Mouse (Mus musculus): ENCODE results near the gene Sh3pxd2a.

The Sh3pxd2a gene

DNA sequence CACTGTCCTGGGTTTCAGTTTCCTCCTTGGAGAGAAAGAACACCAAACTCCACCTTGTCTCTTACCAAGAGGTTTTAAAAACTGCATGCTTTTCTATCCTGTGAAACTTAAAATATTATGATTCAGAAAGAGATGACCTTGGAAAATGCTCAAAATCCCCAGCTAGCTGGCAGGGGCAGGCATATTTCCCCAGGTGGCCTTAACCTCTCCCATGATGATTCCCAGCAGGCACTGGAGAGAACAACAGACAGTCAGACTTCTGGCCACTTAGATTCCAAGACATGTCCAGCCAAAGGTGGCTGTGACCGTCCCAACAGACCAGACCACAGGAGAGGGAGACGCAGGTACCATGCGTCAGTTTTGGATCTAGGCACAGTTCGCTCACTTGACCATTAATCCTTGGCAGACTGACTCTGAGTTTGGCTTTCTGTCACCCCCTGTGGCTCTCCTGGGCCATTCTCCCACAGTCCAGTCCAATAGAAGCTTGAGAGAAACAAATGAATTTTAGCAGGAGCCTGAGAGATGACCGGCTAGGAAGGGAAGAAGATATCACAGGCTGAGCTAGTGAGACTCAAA lies 159.9 kb downstream of the Sh3pxd2a start:
- DNase-seq: no peak

DNA sequence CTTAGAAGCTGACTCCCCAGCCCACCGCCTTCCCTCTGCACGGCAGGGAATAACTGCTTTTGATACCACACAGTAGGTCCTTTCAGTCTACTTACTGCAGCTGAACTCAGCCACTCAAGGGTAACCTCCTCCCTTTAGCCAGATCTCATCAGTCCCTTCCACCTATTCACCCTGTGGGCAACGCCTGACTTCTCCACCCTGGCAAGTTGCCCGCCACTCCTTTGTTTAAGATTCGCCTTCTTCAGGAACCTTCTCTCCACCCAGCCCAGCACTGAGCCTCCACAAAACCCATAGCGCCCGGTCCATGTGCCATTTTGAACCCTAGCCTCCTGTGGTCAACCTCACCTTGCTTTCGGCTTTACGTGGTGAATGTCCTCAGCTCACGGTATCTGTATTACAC lies 161.1 kb downstream of the Sh3pxd2a start:
- DNase-seq: no peak

DNA sequence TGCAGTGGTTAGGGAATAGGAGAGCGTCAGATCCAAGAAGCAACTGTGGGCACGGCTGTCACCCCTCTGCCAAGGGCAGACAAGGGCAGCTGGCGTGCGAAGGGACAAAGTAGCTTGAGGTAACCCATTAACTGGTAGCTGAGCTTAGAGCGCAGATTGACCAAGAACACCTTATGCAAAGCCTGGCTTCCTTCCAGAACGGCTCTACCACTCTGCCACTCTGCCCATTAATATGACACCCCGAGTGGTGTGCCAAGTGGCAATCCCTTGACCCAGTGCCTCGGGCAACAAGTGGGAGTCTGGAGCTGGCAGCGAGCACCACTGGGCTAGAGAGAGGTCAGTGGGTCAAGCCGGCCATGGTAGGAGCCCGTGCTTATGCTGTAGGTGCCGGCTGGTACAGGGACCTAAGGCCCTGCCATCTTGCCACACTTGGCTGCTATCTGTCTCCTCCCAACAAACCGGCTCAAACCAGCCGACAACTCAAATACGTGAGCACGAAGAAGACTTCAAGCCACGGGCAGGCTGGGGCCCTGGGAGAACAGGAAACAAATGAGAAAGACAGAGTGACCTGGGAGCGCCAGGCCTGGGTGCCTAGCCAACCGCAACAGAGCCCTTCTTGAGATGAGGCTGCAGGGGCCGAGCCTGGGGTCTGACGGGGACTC lies 161.9 kb downstream of the Sh3pxd2a start:
- DNase-seq: peak; percentile 83

DNA sequence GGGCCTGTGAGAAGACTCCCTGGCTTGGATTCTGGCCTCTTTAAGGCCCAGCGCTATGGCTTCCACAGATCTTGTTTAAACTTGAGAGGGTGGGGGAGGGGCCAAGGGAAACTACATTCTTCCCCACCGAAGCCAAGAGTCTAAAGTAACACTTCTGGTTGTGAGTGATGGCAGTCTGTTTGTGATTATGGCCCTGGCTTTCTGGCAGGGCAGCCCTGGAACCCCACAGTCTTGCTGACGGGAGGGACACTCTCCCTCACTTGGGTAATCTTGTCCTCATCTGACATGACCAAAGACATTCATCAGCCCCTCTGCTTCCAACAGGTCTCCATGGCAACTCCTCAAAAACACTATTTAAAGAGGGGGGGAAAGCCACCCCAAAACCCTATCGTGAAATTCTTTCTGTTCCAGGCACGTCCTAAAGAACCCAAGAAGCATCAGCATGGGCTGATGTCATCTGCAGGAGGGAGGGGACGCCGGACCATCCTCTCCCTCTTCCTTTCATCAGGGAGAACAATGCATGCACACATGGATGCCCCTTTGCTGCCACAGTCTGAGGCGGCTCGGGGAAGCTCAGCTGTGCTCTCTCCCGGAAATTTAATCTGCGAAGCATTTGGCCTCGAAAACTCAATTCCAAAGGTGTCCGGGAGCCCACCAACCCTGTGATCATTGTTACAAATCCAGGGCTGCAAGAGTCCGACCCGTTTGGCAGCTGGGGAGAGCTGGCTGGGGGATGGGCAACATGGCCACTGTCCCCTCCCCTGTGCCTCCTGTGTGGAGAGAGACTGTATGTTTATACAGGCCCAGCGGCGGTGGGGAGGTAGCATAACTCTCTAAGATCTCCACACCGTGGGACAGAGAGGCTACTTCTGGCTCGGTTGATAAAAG lies 162.7 kb downstream of the Sh3pxd2a start:
- DNase-seq: peak; percentile 95

DNA sequence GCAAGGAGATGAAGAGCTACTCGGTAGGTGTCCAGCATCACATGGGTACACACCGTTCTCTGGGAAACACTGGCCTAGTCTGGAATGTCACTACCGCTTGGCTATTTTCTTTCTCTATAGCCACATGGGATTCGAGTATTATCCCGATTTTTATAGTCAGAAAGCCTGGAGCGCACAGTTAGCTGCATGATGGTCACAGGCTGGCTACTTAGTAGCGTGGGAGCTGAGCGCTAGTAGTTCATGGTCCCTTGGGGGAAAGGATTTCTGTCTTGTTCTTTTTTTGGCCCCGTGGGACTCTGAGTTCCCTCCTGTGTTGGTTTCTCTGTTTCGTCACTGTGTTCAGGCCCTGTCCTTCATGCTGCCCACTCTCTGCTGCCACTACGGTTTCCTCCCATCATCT lies 166.1 kb downstream of the Sh3pxd2a start:
- DNase-seq: no peak

DNA sequence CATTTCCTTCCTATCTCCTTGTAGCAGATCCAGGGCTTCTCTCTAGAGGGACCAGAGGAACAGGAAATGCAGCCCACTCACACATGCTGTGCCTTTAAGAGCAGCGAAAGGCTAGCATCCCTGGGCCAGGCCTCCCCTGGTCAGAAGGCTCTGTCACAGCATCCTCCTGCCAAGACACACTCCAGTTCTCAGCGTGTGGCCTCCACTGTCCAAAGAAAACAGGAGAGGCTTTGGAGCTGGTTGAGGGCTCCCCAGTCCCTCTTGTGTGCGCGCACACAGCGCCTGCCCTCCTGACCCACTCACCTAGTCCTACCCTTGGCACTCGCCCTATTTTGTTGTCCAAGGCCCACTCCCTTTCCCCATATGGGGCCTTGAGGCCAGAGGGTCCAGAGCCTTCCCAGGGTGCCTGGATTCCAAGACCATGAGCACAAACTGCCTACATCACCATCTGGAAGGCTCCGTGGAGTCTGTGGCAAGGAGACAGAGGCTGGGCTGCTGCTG lies 171.7 kb downstream of the Sh3pxd2a start:
- DNase-seq: no peak

DNA sequence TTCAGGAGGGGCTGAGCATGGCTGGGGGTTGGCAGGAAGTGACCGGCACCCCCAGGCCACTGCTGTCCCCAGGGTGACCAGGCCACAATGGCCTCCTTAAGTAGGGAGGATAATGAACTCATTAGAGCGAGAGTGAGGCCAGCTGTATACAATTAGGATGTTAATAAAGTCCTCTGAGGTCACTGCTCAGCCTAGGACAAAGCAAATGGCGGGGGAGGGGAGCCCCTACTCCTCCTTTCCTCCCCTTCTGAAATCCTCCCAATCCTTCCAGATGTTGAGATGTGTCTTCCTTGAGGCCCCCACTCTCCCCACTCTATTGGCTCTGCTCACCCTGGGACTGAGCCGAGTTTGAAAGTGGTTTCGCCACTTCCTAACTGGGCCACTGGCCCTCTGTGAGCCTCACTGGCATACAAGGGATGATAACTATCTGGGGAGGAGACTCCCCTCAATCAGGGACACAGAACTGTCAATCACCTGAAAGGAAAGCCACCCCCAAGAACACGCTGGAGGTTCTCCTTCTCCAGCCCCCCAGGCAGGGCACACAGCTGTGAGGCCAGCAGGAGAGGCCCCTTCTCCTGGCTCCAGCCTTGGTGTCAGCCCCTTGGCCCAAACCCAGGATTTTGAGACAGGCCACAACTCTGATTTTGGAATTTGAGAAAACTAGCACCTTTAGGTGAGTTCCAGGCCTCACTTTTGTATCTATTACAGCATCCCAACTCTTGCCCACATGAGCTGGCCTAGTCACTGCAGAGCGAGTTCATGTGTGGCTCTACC lies 172.7 kb downstream of the Sh3pxd2a start:
- peak; percentile 92 for DNase-seq

DNA sequence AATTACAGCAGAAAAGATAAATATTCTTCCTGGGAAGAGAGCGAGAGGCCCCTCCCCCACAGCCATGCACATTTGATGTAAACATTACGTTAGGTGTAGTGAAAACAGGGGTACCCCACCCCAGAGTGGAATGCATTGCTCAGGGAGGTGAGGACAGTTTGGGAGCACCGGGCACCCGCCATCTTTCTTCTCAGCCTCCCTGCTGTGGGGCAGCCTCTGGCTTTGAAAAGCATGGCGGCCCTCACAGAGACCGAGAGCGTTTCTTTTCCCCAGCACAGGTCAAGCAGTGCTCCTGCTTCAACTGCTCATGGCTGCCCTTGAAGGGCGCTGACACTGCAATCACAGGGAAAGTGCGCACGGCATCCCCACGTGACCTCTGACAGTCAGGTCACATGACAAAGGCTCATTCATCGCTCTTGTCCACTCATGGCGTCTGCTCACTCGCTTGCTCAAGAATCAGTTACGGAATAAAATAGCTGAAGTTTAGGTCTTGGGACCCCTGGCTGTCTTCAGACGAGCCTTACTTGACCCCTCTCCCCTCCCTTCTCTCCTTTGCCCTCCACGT lies 177.2 kb downstream of the Sh3pxd2a start:
- DNase-seq: peak; percentile 57

DNA sequence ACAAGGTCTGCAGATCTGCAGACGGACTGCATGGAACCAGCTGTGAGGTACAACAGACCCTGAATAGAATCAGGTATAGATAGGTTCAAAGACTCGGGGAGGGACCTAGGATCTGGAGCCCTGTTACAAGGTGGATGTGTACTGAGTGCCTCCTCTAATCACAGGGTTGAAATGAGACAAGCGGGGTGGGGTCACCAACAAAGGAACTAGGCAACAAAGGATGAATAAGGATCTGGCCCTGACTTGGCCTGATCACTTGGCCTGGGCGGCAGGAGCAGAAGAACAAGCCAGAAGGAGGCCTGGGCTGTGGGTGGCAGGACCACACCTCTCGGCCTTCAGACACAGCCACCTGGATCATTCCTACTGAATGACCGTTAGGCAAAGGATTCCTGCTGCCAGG lies 178.6 kb downstream of the Sh3pxd2a start:
- DNase-seq: no peak

DNA sequence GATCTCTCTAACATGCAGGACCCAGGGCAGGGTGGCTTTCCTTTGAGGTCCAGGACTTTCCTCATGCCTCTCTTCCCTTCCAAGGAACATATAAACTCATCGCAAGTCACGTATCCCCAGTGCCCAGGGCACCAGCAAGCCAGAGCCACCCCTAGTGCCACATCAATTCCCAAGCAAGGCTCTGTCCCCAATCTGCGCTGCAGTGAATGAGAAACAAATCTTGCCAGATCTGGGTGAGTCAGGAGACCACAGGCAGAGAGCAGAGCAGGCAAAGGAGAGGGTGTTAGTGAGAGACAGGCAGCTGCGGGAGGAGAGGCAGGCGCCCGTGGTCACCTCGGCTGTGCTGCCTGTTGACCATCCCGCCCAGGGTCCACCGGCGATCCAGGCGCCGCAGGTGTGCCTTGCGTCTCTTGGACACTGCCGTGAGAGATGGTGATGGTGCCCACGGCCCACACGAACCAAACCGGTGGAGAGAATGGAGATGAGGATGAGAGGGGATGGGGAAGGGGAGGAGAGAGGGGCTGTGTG lies 181.4 kb downstream of the Sh3pxd2a start:
- DNase-seq: no peak

DNA sequence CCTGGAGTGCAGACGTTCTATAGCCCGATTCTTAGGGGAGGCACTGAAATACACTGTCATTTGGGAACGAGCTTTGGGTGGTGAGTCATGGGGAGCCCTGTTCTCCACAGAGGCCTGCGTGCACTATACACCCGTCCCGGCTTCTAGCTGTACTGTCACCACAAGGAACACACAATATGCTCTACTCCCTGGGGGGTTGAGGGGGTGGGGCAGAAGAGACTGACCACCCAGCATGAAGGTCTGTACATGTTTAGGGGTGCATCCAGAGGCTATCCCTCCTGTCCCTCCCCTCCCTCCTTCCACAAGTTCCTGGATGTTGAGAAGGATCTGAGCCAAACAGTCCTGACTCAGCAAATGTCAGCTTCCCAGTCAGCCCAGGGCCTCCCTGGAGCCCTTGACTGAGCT lies 182.1 kb downstream of the Sh3pxd2a start:
- DNase-seq: no peak

DNA sequence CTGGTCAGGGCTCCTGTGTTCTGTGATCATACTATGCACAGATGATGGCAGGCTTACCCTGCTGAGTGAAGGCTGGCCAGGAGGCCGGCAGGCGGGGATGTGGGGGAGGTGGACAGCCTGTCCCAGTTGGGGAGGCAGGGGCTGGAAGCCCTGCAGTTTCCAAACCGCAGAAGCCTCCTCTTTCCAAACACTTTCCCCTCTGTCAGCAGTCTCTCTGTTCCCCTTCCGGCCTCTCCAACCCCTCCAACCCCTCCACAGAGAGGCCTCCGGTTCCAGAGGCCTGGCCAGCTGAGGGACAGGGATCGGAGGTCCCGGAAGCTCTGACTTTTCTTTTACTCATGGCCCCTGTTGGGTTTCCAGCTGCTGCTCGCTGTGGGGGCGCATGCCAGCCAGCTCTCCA lies 183.3 kb downstream of the Sh3pxd2a start:
- no peak for DNase-seq

DNA sequence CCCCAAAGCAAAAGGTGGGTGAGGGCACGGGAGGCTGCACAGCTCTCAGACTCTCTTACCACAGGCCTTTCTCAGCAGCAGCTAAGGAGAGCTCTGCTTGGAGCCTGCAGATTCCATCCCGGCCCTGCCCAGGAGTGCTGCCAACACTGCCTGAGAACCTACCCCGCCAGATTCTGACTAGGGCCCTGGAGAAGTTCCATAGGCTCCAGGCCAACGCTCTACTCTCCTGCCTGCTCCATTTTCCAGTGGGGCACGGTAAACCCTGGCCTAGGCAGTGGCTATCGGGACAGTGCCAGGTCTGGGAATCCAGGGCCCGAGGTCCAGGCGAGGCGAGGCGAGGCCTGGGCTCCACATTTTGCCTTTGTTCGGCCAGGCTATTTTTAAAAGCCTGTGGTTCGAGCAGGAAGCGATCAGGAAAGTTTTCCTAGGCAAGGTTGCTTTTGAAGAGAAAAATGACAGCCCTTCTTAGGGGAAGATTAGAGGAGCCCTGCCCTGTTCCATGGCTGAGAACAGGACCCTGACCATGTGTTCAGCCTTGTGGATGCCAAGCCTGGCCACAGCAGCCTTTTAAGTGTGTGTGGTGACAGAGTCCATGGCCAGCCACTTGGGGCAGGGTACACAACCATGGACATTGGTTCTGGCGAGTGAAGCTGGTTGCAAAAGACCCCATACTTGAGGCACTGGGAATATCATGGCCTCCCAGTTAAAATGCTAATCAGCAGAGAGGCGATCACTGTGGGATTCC lies 184.2 kb downstream of the Sh3pxd2a start:
- DNase-seq: no peak

DNA sequence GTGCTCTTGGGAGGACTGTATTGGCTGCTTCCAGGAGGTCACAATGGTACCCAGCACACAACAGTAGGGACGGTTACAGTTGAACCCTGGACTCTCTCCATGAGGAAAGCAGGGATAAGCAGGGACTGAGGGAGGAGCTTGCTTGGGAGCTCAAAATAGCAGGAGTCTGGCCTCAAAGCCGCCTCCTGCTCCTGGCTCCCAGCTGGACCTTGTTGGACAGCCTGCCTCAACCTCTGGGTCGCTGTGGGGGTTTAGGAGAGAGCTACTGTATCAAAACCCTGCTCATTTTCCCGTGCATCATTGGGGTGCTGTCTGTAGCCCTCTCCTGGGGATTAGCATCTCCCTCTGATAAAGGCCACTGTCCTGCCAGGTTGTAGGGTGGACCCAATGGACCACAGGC lies 184.8 kb downstream of the Sh3pxd2a start:
- no peak for DNase-seq

DNA sequence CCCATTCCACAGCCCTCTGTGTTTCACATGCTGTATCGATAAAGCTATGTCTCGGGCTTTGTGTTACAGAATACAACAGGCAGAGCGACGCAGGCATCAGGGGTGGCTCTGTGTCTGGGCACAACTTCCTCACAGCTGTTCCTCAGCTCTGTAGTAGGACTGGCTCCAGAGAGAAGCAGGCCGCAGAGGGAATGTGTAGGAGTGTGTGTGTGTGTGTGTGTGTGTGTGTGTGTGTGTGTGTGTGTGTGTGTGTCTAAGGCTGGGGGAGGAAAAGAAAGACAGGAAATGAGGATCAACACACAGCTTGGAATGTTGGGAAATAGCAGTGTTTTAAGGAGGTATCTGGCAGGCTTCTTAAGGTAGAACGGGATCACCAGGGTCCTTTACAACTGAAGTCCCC lies 187.5 kb downstream of the Sh3pxd2a start:
- DNase-seq: no peak

DNA sequence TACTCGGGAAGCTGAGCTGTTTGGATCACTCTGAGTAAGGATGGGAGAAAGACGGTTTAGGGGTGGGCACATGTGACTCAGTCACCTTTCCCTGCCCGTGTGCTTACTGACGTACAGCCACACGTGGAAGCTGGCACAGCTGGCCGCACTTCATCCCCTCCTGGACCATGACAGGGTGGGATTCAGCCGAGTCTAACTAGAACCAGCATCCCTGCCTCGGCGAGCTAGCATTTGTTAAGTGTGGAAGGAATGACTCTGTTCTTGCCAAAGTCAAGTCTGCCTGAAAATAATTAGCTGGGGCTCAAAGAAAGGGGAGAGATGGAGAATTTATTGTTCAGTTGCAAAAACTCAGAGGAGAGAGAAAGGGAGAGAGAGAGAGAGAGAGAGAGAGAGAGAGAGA lies 193.7 kb downstream of the Sh3pxd2a start:
- DNase-seq: no peak

DNA sequence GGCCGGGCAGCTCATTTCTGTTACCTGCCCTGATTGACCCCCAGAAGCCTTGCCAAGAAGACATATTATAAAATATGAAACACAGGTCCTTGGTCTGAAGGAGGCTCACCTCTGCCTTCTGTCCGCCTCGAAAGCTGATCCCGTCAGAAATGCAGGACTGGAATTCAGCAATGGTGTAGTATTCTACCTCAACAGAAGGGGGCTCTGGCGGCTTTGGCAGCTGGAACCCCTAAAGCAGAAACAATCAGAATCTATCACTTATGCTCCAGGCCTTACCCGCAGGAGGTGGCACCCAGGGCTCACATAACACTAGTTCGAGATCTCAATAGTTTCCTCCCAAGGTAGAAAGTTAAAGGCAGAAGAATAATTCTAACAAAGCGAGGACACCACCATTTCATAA lies 194.5 kb downstream of the Sh3pxd2a start:
- peak; percentile 63 for DNase-seq

DNA sequence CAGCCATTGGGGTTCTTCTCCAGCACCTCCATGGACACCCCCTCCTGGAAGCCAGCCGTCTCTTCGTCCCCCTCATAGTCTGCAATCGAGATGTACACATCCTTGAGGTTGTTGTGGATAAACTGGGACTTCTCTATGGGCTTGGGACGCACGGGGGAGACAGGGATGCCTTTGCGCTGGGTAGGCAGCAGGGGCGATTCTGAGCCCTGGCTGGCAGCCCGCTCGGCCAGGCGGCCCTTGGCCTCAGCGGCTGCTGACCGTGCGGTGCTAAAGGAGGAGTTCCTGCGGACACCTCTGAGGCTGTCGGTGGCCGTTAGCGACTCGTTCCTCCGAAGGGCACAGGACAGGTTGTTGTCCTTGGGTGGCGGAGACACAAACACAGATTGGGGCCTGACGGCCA lies 197.1 kb downstream of the Sh3pxd2a start:
- no peak for DNase-seq

DNA sequence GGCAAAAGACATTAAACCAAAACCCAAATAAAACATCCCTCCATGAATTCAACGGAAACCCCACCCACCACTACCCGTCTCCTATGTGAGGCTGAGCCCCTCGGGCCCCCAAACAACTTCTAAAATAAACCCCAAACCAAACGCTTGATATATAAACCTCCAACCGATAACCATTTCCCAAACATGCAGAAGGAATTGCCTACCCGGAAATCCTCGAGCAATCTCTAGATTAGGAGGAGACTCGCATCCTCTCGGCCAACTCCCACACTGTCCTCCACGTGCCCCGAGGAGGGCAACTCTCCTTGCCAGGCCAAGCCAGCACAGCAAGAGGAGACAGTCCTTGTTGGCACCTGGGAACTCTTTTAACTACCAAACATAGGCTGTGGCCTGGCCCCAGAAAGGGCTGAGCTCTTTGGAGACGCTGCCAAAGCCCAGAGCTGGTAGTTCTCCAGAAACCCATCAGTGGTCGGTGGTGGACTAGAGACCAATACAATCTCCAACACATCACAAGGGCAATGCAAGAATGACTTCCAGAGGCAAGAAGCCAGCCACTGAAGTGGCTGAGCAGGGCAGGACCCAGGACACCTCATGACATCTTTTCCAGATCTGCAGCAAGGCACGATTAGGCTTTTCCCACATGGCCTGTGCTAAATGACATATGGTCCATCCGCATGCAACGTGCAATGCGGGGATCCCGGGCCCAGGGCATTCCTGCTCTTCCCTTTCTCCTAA lies 198.0 kb downstream of the Sh3pxd2a start:
- DNase-seq: no peak

DNA sequence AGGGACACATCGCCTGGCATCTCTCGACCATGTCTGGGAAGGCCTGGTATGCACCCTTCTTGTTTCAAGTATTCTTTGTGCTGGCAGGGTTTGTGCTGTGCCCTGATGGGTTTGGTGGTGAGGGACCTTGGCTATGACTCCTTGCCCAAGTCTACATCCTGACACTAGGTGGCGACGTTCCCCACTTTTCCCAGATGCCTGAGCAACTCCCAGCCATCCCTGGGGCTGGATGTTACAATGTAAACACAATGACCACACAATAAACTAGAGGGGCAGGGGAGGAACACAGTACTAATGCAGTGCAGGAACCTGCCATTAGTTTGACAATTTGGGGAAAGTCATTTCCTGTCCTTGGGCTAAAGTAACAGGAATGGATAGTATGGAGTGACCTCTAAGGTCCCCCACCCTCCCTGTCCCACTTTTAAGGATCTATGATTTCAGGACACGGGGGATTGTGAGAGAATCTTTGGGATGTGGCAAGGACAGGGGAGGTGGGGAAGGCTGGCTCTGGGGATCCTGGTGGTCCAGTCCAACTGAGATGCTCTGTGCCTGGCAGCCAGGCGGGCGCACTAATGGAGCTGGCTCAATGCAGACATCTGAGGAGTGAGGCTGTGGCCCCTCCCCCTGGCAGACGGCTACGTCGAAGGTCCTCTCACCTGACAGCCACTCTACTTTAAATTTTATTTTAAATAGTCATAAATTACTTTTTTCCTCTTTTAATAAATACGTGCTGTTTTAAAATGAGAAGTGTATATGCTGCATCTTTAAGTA lies 199.7 kb downstream of the Sh3pxd2a start:
- peak; percentile 87 for DNase-seq

All from retina, postnatal 1 day (tissue).